Mouse (Mus musculus) gastrocnemius, postnatal 4 days (tissue): ENCODE results near the gene Cebpz. TPM values are rescaled to one million over a fixed set of nuclear protein-coding genes. Genes with fewer than 3 reads are reported as not detected.

Experiments
- DNase-seq, 2 experiments: peaks; one replicate each; pipeline ENCODE4 v3.0.0; 2021 to 2022; ENCODE audit warnings: low spot score in 2 of 2, mixed read lengths in 2 of 2
- total RNA-seq, 2 experiments: library from RNA; stranded (reverse); gene quantifications; 2 replicates each; pipeline ENCODE4 v1.2.3; 2021

The Cebpz gene
- total RNA-seq, 2 experiments from 2014 or later, result 25.4 to 28.2 TPM

DNA sequence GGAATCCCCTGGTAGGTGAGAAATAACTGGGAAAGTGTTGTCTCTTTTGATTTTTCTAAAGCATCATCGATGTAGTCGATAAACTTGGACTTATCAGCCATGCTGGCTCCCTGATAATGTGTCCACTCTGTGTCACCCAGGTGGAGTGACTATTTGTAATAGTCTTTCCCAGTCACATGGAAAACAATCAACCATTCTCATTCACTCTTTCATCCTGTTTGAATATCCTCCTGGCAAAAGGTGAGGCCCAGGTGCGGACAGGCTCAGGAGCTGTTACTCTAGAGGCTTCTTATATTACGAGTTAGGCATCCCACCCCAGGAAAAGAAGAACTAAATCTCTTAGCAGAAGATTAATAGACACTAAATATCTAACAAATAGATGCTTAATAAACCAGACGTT lies 30.0 kb downstream of the Cebpz start, which contains the start of gene Sult6b1:
Gene Sult6b1, minus strand, starts transcription at position 101 of the 400 bp plus-strand sequence.
- DNase-seq, result no peak

DNA sequence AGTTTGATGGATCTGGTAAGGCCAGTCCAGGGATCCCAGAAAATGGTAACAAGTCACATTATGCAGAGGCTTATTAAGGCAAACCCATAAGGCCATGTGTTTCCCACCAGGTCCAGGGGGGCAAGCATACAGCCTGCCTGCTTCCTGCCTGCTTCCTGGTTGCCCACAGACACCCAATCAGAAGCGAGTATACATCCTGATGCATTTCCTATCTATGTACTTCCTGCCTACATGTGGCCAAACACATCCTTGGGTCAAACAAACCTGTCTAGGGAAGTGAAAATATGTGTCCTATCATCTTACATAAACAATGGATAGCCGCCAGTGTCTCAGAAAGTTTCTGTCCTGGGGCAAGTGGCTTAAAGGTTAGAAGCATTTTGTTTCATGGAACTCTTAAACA lies 33.7 kb downstream of the Cebpz start:
- no peak for DNase-seq

DNA sequence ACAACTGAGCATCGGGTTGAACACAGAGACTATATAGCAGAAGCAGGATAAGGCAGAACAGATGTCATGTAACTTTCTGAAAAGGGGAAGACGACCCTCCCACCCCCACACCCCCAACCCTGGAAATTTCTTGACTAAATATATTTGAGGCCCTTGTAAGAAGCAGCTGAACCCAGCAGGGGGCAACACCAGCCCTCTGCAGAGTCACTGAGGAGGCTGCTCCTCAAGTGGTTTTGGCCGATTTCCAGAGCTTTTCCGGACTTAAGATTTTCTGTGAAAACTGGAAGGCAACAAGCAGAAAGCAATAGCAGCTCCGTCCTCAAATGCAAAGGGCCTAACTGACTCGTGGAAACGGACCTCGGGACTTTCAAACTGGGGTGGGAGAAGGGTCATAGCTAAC lies 41.5 kb downstream of the Cebpz start:
- peak in 1 of 2 experiments; percentile 59 for DNase-seq

DNA sequence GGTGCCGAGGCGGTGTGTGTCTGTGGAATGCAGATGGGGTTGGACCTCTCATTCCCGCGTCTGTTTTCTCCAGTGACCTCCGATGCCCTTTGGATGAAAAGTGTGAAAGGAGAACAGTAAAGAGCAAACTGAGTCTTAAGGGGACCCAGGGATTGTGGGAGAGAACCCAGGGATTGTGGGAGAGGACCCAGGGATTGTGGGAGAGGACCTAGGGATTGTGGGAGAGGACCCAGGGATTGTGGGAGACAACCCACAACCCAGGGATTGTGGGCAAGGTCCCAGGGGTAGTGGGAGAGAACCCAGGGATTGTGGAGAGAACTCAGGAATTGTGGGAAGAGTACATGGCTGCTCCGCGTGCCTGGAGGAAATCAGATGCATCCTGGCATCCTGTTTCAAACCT lies 41.9 kb downstream of the Cebpz start:
- no peak for DNase-seq

DNA sequence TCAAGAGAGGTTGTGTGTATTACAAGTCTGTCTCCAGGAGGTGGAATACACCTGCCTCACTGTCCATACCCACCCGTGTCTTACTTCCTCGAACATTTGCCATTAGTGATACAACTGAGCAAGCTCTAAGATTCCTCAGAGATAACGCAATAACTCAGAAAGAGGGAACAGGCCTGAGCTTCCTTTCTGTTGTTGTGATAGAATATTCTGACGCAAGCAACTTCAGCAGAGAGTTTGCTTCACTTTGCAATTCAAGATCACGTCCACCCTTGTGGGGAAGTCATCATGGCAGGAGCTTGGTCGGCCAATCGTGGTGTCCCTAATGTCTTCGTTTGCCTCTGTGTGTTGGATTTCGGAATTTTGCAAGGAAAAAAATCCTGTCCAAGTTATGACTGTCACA lies 45.8 kb downstream of the Cebpz start:
- no peak for DNase-seq

DNA sequence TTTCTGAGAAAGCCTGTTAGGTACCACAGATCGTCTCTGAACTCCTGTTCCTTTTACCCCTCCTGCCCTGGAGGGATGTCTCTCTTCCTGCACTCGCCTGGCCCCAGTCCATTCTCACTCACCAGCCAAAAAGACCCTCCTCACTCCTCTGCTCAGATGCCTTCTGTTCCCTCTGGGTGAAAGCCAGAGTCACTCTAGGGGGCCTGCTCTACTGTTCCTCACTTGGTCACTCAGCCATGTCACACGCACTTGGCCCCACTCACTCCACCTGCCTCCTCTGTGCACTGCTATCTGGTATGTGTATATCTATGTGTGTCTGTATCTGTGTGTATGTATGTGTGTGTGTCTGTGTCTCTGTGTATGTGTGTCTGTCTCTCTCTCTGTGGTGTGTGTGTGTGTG lies 47.7 kb downstream of the Cebpz start:
- no peak for DNase-seq

GRCm38 (mm10) chr17:78888554-78888953 lies 48.3 kb downstream of the Cebpz start:
- no peak for DNase-seq

GRCm38 (mm10) chr17:78885286-78886065 lies 51.4 kb downstream of the Cebpz start:
- DNase-seq, result no peak

DNA sequence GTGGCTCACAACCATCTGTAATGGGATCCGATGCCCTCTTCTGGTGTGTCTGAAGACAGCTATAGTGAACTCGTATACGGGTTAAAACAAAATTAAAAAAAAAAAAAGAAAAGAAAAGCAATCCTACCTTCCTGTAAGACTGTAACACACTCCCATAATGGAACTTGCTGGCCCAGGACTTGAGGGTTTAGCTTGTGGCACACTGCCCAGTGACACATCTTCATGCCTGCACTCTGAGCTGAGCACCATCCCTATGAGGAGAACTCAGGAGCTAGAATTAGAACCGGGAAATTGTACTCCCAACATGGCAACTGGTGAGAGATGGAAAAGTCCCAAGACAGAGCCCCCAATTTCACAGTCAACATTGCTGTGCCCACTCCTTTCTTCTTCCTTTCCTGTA lies 53.6 kb downstream of the Cebpz start:
- no peak for DNase-seq

DNA sequence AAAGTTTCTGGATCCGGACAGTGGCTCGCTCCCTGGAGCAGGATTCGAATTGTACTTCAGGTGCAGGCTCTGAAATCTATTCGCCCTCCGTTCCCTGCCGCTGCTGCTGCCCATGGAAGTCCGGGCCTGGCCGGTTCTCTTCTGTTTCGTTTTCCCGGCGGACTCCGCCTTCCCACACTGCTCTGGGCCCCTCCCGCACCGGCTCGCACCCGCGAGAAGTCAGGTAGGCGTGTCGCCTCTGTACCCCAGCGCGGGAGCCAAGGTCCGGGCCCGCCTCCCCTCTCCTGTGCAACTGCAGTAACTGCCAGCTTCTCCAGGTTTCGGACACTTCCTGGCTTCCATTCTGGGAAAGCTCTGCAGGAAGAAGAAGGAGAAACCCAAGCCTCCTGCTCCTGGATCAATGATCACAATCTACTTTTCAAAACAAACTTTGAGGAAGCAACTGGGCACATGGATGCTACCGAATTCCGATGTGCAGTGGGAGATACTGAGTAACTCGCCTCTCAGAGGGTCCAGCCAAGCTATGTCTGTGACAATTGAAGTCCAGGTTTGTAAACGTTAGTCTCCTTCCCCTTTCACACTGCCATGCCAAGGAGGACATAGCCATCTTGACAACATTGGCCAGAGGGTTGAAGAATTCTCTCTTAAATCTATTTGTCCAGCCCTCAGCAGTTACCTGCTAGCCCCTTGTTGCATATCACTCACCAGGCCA lies 54.3 kb downstream of the Cebpz start, which contains the start of gene Eif2ak2:
Gene Eif2ak2, minus strand, starts transcription at position 173 of the 712 bp plus-strand sequence.
- DNase-seq, result peak; percentile 73 to 86

DNA sequence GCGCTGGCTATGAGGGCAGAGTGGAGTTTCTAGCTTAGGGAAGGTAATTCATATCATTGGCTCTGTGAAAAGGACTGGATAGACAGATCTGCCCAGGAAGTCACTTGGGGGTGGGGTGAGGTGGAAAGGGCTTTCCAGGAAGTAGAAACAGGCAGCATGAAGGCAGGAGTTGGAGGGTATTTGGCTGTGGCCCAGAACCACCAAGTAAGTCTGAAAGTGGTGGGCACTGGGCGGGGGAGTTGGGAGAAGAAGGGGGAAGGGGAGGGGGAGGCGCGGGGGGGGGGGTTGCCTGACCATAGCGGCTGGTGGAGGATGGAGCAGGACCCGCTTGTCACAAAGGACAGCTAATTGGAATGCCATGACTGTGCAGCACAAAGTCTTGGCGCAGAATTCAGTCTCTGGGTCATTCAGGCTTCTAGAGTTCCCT lies 55.0 kb downstream of the Cebpz start:
- DNase-seq, result no peak

- no peak for DNase-seq
Observed at GRCm38 (mm10) chr17:78873886-78874285, 63.0 kb downstream of the Cebpz start.

Other genes starting within 250 kb of the Cebpz start
- 10 to 100 TPM; 17.3 to 18.5 TPM for gene Strn, start 199.9 kb downstream of the Cebpz start, total RNA-seq
- 10 to 100 TPM; 18.1 to 18.8 TPM for gene Heatr5b, start 101.7 kb downstream of the Cebpz start, total RNA-seq
- gene Gpatch11, start 101.5 kb downstream of the Cebpz start, total RNA-seq, result 10 to 100 TPM; 23.7 to 25.8 TPM
- gene Eif2ak2, start 54.5 kb downstream of the Cebpz start, total RNA-seq, result 10 to 100 TPM; 10.1 to 14.7 TPM
- not detected for gene Sult6b1, start 30.1 kb downstream of the Cebpz start, total RNA-seq
- gene Cebpzos, start 20.6 kb downstream of the Cebpz start, total RNA-seq, result 10 to 100 TPM; 45.3 to 60.5 TPM
- 10 to 100 TPM; 29.5 to 33.5 TPM for gene Ndufaf7, start 70 bp upstream of the Cebpz start, total RNA-seq
- 10 to 100 TPM; 37.9 to 39.6 TPM for gene Prkd3, start 83.8 kb upstream of the Cebpz start, total RNA-seq
- gene Qpct, start 114.8 kb upstream of the Cebpz start, total RNA-seq, result 10 to 100 TPM; 29.0 to 31.5 TPM